Mouse (Mus musculus) midbrain, embryonic 16.5 days (tissue): ENCODE results near the gene Chst12. TPM values are rescaled to one million over a fixed set of nuclear protein-coding genes. Genes with fewer than 3 reads are reported as not detected.

Source experiments
- ATAC-seq: fragments of 200-750 bp; cut with Nextera tagmentation; 2 replicates; pipeline ENCODE4 v1.8.0; 2017; ENCODE audit warnings: moderate TSS enrichment
- H3K27ac ChIP-seq: fragments of 300-500 bp; sonication (generic); 2 replicates; pipeline ENCODE4 v1.5.1; 2014; ENCODE audit warnings: mild to moderate bottlenecking, low read length, mixed read lengths
- H3K27me3 ChIP-seq: fragments of 300-500 bp; sonication (generic); 2 replicates; pipeline ENCODE4 v1.6.1; 2014; ENCODE audit warnings: low read depth, low read length, mixed read lengths; ENCODE audit not compliant: control insufficient read depth, insufficient read depth
- H3K36me3 ChIP-seq: fragments of 300-500 bp; sonication (generic); 2 replicates; pipeline ENCODE4 v1.6.1; 2014; ENCODE audit warnings: mild to moderate bottlenecking, low read length, moderate library complexity, mixed read lengths; ENCODE audit not compliant: control insufficient read depth, insufficient read depth
- H3K4me1 ChIP-seq: fragments of 300-500 bp; sonication (generic); 2 replicates; pipeline ENCODE4 v1.6.1; 2014; ENCODE audit warnings: mild to moderate bottlenecking, low read length, mixed read lengths; ENCODE audit not compliant: control insufficient read depth, insufficient read depth
- H3K4me2 ChIP-seq: fragments of 300-500 bp; sonication (generic); 2 replicates; pipeline ENCODE4 v1.6.1; 2014; ENCODE audit warnings: mild to moderate bottlenecking, low read length, mixed read lengths
- H3K4me3 ChIP-seq: fragments of 300-500 bp; sonication (generic); 2 replicates; pipeline ENCODE4 v1.5.1; 2014; ENCODE audit warnings: low read depth, mild to moderate bottlenecking, low read length, moderate library complexity, mixed read lengths
- H3K9ac ChIP-seq: fragments of 300-500 bp; sonication (generic); 2 replicates; pipeline ENCODE4 v1.6.1; 2014; ENCODE audit warnings: low read depth, low read length, mixed read lengths
- H3K9me3 ChIP-seq: fragments of 300-500 bp; sonication (generic); replicated peaks from 2 replicates; pipeline ENCODE4 v1.6.1; 2014; ENCODE audit warnings: mild to moderate bottlenecking, low read length, mixed read lengths; ENCODE audit not compliant: control insufficient read depth, poor library complexity, severe bottlenecking
- WGBS: fragments of 180-500 bp; shearing (Covaris S2); extraction: QIAGEN DNeasy Blood & Tissue Kit; methylation state at CpG from one replicate; pipeline ENCODE4 v1.1.7; 2014; 5-methylcytosine and 5-hydroxymethylcytosine counted together
- polyA plus RNA-seq: library from polyadenylated mRNA; unstranded; fragments of >200 nt; fragmentation: Nextera tagmentation; extraction: Ambion mirVana; gene quantifications from 2 replicates; pipeline ENCODE4 v1.2.1, GENCODE M21; 2015

Gene Chst12
- polyA plus RNA-seq, 1 experiment from 2014 or later: 30.6 TPM

DNA sequence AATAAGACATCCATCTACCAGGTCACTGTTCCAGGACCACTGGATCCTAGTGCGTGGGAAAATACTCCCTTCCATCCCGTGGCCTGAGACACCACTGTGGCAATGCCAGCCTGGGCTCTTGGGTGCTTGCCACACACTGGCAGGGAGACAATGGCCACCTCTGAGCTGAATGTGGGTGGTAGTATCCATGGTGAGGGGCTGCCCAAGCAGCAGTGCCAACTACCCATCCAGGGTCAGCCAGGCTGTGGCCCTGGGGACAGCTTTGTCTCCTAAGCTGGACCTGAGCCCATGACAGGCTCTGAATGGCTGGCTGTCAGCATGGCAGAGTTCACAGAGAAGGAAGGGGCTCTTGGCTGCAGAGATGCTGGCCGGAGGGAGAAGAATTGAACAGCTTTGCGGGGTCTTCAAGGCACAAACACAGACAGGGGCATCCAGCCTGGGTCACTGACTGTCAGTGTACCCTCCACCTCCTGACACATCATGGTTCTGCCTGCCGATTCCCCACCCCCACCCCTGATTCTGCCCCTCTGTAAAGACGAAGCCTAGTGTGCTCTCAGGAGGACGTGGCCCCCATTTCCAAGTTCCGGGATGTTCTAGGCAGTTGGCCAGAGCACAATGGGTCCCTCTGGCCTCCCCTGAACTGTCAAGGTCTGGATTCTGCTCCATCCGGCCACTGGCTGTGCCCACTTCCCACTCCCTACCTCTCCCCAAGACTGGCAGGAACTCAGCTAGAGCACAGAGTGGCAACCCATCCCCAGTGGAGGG lies 37.6 kb downstream of the Chst12 start:
- no peaks in the 10 kb centered on the region for H3K27me3 ChIP-seq
- no peak overlapping the region for H3K4me2 ChIP-seq
- H3K27ac ChIP-seq: peak overlapping the region; percentile 45; the same call in 1 of the 2 replicates
- peaks cover 2% of the 10 kb centered on the region; the same call in 1 of the 2 replicates for H3K4me1 ChIP-seq
- no peak overlapping the region for H3K4me3 ChIP-seq
- H3K9ac ChIP-seq: no peak overlapping the region
- H3K9me3 ChIP-seq: no peaks in the 10 kb centered on the region
- no peaks in the 10 kb centered on the region for H3K36me3 ChIP-seq
- 64% methylated on average over 9 of the region's 9 CpGs for WGBS
- ATAC-seq: peak; percentile 88

GRCm38 (mm10) chr5:140545651-140546050 lies 40.3 kb downstream of the Chst12 start:
- Histone ChIP-seq H3K9me3 (no peaks in the 10 kb centered on the region), H3K9ac (no peak overlapping the region), H3K27ac (no peak overlapping the region), H3K4me2 (no peak overlapping the region), H3K4me1 (peaks cover 9% of the 10 kb centered on the region), H3K27me3 (no peaks in the 10 kb centered on the region), H3K4me3 (no peak overlapping the region), H3K36me3 (no peaks in the 10 kb centered on the region)
- 70% methylated on average over 6 of the region's 6 CpGs for WGBS
- ATAC-seq: no peak

- Histone ChIP-seq H3K4me3 (no peak overlapping the region), H3K27me3 (no peaks in the 10 kb centered on the region), H3K4me2 (no peak overlapping the region), H3K9ac (no peak overlapping the region), H3K4me1 (peaks cover 9% of the 10 kb centered on the region), H3K27ac (no peak overlapping the region), H3K36me3 (no peaks in the 10 kb centered on the region), H3K9me3 (no peaks in the 10 kb centered on the region)
- 92% methylated on average over 19 of the region's 19 CpGs for WGBS
- ATAC-seq: no peak
These were observed 41.0 kb downstream of the Chst12 start for GRCm38 (mm10) chr5:140546332-140546731.

GRCm38 (mm10) chr5:140549306-140550047 lies 44.1 kb downstream of the Chst12 start:
- Histone ChIP-seq H3K4me3 (no peak overlapping the region), H3K27me3 (no peaks in the 10 kb centered on the region), H3K9me3 (no peaks in the 10 kb centered on the region), H3K4me2 (peak overlapping the region; percentile 17; the same call in 1 of the 2 replicates), H3K27ac (peak overlapping the region; percentile 44; the same call in 1 of the 2 replicates), H3K9ac (peak overlapping the region; percentile 22; the same call in 1 of the 2 replicates), H3K4me1 (peaks cover 7% of the 10 kb centered on the region), H3K36me3 (no peaks in the 10 kb centered on the region)
- WGBS: 8% methylated on average over 17 of the region's 17 CpGs
- peak; percentile 87 for ATAC-seq

DNA sequence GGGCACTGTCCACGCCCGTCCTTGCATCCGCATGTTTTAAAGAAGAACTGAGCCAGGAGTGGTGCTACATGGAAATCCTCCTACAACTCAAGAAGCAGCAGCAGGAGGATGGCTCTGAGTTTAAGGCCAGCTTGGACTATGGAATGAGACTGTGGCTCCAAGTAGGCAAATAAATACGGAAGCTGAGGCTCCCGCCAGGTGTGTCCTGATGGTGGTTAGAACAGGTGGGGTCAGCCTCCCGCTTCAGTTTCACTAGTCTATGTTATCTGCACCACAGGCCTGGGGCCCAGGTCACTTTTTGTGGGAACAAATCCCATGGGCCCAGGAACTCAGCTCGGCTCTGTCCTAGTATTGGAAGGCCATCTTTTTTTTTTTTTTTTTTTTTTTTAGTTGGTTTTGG lies 48.4 kb downstream of the Chst12 start:
- no peak for ATAC-seq
- Histone ChIP-seq H3K36me3 (no peaks in the 10 kb centered on the region), H3K9me3 (no peaks in the 10 kb centered on the region), H3K4me3 (no peak overlapping the region), H3K27me3 (no peaks in the 10 kb centered on the region), H3K27ac (no peak overlapping the region), H3K4me1 (peaks cover 7% of the 10 kb centered on the region), H3K4me2 (no peak overlapping the region), H3K9ac (no peak overlapping the region)
- 92% methylated on average over 7 of the region's 7 CpGs for WGBS

DNA sequence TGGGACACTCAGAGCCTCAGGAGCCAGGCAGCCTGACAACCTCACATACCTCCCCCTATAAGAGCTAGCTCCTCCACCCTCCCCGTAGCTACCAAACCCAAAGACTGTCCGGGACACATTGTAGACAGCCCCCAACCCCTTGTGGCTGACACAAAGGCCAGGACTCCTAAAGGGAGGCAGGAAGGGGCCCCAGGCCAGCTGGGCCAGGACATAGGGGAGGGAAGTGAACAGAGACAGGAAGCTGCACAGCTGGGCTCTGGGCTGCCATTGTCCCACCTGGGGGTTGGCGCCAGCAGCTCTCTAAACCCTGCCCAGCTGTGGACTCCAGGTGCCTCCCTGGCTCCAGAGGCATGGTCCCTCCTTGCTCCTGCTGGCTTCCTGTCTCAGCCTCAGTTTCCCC lies 51.5 kb downstream of the Chst12 start:
- H3K9me3 ChIP-seq: no peaks in the 10 kb centered on the region
- H3K4me1 ChIP-seq: no peaks in the 10 kb centered on the region
- H3K27ac ChIP-seq: no peak overlapping the region
- H3K27me3 ChIP-seq: no peaks in the 10 kb centered on the region
- H3K9ac ChIP-seq: no peak overlapping the region
- no peak overlapping the region for H3K4me3 ChIP-seq
- no peak for ATAC-seq
- WGBS: 50% methylated on average over 3 of the region's 3 CpGs
- no peaks in the 10 kb centered on the region for H3K36me3 ChIP-seq
- no peak overlapping the region for H3K4me2 ChIP-seq

GRCm38 (mm10) chr5:140562601-140563000 lies 57.3 kb downstream of the Chst12 start:
- no peak overlapping the region for H3K9ac ChIP-seq
- no peaks in the 10 kb centered on the region for H3K27me3 ChIP-seq
- ATAC-seq: no peak
- H3K36me3 ChIP-seq: no peaks in the 10 kb centered on the region
- 80% methylated on average over 4 of the region's 9 CpGs for WGBS
- no peak overlapping the region for H3K4me2 ChIP-seq
- H3K4me3 ChIP-seq: no peak overlapping the region
- H3K9me3 ChIP-seq: no peaks in the 10 kb centered on the region
- H3K4me1 ChIP-seq: no peaks in the 10 kb centered on the region; the same call in 1 of the 2 replicates
- no peak overlapping the region for H3K27ac ChIP-seq

DNA sequence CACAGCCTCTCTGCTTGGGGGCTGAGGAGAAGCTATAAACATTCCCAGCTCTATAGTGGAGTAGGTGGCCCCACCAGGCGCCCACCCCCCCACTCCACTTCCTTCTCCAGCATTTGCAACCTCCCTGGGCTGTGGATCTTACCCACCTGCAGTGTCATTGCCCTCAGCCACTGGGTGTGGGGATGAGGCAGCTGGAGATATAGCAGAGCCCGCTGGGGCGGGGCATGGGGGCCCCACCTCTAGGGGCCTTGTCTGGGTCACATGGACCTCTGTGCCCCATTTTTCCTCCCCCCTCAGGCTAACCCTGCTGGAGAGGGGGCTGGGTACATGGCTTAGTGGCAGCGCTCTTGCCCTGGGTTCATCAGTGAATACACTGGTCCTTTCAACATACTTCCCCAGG lies 59.5 kb downstream of the Chst12 start, which contains the start of gene Grifin:
TSS of gene Grifin (minus strand) at position 176 of the 400 bp plus-strand sequence.
- peak within 1 kb of the TSS; percentile 53 for H3K27ac ChIP-seq
- no peak for ATAC-seq

DNA sequence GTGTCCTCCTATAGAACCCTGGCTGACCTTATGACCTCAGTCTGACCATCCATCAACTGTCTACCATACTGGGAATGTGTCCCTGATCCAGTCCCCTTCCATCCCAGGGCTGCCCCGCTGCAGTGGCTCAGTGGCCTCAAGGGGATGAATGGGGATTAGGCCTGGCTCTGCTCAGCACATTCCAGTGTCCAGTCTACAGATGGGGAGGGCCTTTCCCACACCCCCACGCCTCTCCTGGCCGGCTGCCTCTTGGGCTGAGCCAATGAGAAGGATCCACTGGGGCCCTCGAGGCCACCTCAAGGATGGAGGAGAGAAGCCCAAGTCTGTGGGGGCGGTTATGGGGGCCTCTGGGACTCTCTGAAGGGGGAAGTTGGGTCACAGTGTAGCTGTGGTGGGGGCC lies 60.1 kb downstream of the Chst12 start:
- ATAC-seq: peak; percentile 73

More for the DNA sequence above, 59.5 kb downstream of the Chst12 start, which contains the start of gene Grifin:
- H3K27me3 ChIP-seq: no peaks in the 10 kb centered on the region
- no peak within 1 kb of the TSS for H3K4me3 ChIP-seq
- H3K36me3 ChIP-seq: no peaks in the 10 kb centered on the region
- H3K4me1 ChIP-seq: no peaks in the 10 kb centered on the region; the same call in 1 of the 2 replicates
- 82% methylated on average over 4 of the region's 4 CpGs for WGBS
- no peak within 1 kb of the TSS for H3K4me2 ChIP-seq
- no peak within 1 kb of the TSS for H3K9ac ChIP-seq
- no peaks in the 10 kb centered on the region for H3K9me3 ChIP-seq

More for the DNA sequence above, 60.1 kb downstream of the Chst12 start:
- Histone ChIP-seq H3K9me3 (no peaks in the 10 kb centered on the region), H3K9ac (no peak overlapping the region), H3K27ac (peak overlapping the region; percentile 53; the same call in 1 of the 2 replicates), H3K36me3 (no peaks in the 10 kb centered on the region), H3K27me3 (no peaks in the 10 kb centered on the region), H3K4me1 (no peaks in the 10 kb centered on the region; the same call in 1 of the 2 replicates), H3K4me3 (no peak overlapping the region), H3K4me2 (no peak overlapping the region)
- 22% methylated on average over 5 of the region's 5 CpGs for WGBS
